9 mouse cellular contexts compared by ENCODE assay signal in genomic region chr17:27554062-27554960, GRCm38 (mm10). TPM values are rescaled to one million over a fixed set of nuclear protein-coding genes. Genes with fewer than 3 reads are reported as not detected.
DNase-seq lines count a peak whose midpoint lies in the region; ATAC-seq and TF ChIP-seq lines count a peak whose summit lies in the region.
"Had no signal": no experiment of that assay in that cellular context is flagged by ENCODE, and none has a peak within 500 bp of the region (broad histone marks: within the 10 kb centered on the region; RNA-seq: fewer than 3 reads in every experiment).

No protein-coding gene starts in this region.

- no peaks in the 10 kb centered on the region for H3K27me3 ChIP-seq in thymus, adult 2 months (ENCODE audit: control insufficient read depth, insufficient read depth, low read length)
- H3K27me3 ChIP-seq in limb, embryonic 14.5 days (ENCODE audit: control insufficient read depth, insufficient read depth, low read length) = no peaks in the 10 kb centered on the region
- no peaks in the 10 kb centered on the region for H3K27me3 ChIP-seq in stomach, postnatal 0 days (ENCODE audit: control insufficient read depth, insufficient read depth, low read length)

- 55% methylated on average over 20 of the region's 20 CpGs for WGBS in thymus, adult 2 months
- 44% methylated on average over 20 of the region's 20 CpGs for WGBS in limb, embryonic 14.5 days
- WGBS in stomach, postnatal 0 days = 63% methylated on average over 20 of the region's 20 CpGs

- no peak for ATAC-seq in limb, embryonic 14.5 days (ENCODE audit: low FRiP score, low read depth)
- ATAC-seq in stomach, postnatal 0 days (ENCODE audit: low FRiP score, low TSS enrichment) = no peak

- no peak for TF ChIP-seq CTCF in thymus, adult 2 months (IDR thresholded peaks at IDR 0.05; ENCODE audit: borderline replicate concordance, control insufficient read depth, extremely low read depth, insufficient read depth, low read length, poor library complexity)
- no peak for TF ChIP-seq CTCF in stomach, postnatal 0 days (IDR thresholded peaks at IDR 0.05; ENCODE audit: low read depth)

- peak overlapping the region; percentile 87 for H3K9ac ChIP-seq in limb, embryonic 14.5 days (ENCODE audit: low read depth, low read length, severe bottlenecking)
- H3K9ac ChIP-seq in stomach, postnatal 0 days (ENCODE audit: low read length) = peak overlapping the region; percentile 79; the same call in 1 of the 2 replicates

- H3K4me1 ChIP-seq in thymus, adult 2 months (replicated peaks; ENCODE audit: control insufficient read depth, insufficient read depth, low read length) = peaks cover 47% of the 10 kb centered on the region
- H3K4me1 ChIP-seq in limb, embryonic 14.5 days (ENCODE audit: control insufficient read depth, insufficient read depth, low read length) = peaks cover 23% of the 10 kb centered on the region
- H3K4me1 ChIP-seq in stomach, postnatal 0 days (replicated peaks; ENCODE audit: control insufficient read depth, insufficient read depth) = peaks cover 4% of the 10 kb centered on the region; the same call in 1 of the 2 replicates

- H3K4me3 ChIP-seq in thymus, adult 2 months (ENCODE audit: control insufficient read depth, insufficient read depth, low read length) = peak overlapping the region; percentile 53
- peak overlapping the region; percentile 81 for H3K4me3 ChIP-seq in limb, embryonic 14.5 days (replicated peaks; ENCODE audit: low read length)
- H3K4me3 ChIP-seq in stomach, postnatal 0 days (ENCODE audit: low read depth, low read length) = no peak overlapping the region

- TF ChIP-seq POLR2A in thymus, adult 2 months (IDR thresholded peaks at IDR 0.05; ENCODE audit: control insufficient read depth, extremely low read depth, insufficient read depth, low read length, poor library complexity) = no peak
- TF ChIP-seq POLR2A in limb, embryonic 14.5 days (IDR thresholded peaks at IDR 0.05; ENCODE audit: borderline replicate concordance, extremely low read depth, insufficient read depth, insufficient read length) = no peak

- H3K4me2 ChIP-seq in limb, embryonic 14.5 days (replicated peaks; ENCODE audit: low read depth, low read length, severe bottlenecking) = peak overlapping the region; percentile 82
- peak overlapping the region; percentile 94 for H3K4me2 ChIP-seq in stomach, postnatal 0 days (replicated peaks; ENCODE audit: low read depth)

- H3K36me3 ChIP-seq in thymus, adult 2 months (ENCODE audit: control insufficient read depth, insufficient read depth, low read length) = no peaks in the 10 kb centered on the region
- no peaks in the 10 kb centered on the region for H3K36me3 ChIP-seq in limb, embryonic 14.5 days (ENCODE audit: control insufficient read depth, insufficient read depth, low read length)
- no peaks in the 10 kb centered on the region for H3K36me3 ChIP-seq in stomach, postnatal 0 days (ENCODE audit: control insufficient read depth, insufficient read depth, low read length)

- intact Hi-C loops in left cerebral cortex, postnatal 25 days (cut with DNase I) = no loop called here

- no peak for TF ChIP-seq EP300 in stomach, postnatal 0 days (optimal IDR thresholded peaks at IDR 0.05)

- H3K27ac ChIP-seq in thymus, adult 2 months (ENCODE audit: control insufficient read depth, insufficient read depth, low read length) = peak overlapping the region; percentile 15
- H3K27ac ChIP-seq in limb, embryonic 14.5 days (replicated peaks; ENCODE audit: low read depth, low read length) = peak overlapping the region; percentile 97
- peak overlapping the region; percentile 92 for H3K27ac ChIP-seq in stomach, postnatal 0 days (replicated peaks)

- DNase-seq in embryo, embryonic 10.5 days (ENCODE audit: low spot score) = peak; percentile 50
- DNase-seq in embryo, embryonic 9.5 days (ENCODE audit: extremely low spot score) = no peak
- DNase-seq in thymus, adult 2 months = no peak
- DNase-seq in thymus, postnatal 10 days (ENCODE audit: low spot score in 2 of 2) = no peak
- DNase-seq in limb, embryonic 14.5 days (ENCODE audit: low spot score) = no peak
- no peak for DNase-seq in stomach, postnatal 0 days (ENCODE audit: low spot score)
- DNase-seq in cerebellum, postnatal 10 days = no peak
- no peak for DNase-seq in left cerebral cortex, postnatal 25 days (ENCODE audit: low spot score in 2 of 2)
- DNase-seq: cerebellum, postnatal 36 days had no signal

- no peaks in the 10 kb centered on the region for H3K9me3 ChIP-seq in limb, embryonic 14.5 days (ENCODE audit: control insufficient read depth, low read length)
- H3K9me3 ChIP-seq in stomach, postnatal 0 days (ENCODE audit: control insufficient read depth, low read length) = no peaks in the 10 kb centered on the region

RNA-seq across cellular contexts. Expression of gene Hmga1, which starts 2.0 kb away (rescaled TPM):
- polyA plus RNA-seq in thymus, adult 2 months (2012; rRNA removed) = 430 and 578 TPM in 2 replicates
- polyA plus RNA-seq in limb, embryonic 14.5 days (2012; rRNA removed) = 196 and 250 TPM in 2 replicates
- polyA plus RNA-seq in limb, embryonic 14.5 days (2014; fragmentation: Nextera tagmentation; extraction: Ambion mirVana) = 227 and 235 TPM in 2 replicates
- 71.1 and 78.4 TPM in 2 replicates for polyA plus RNA-seq in stomach, postnatal 0 days (2015; fragmentation: Nextera tagmentation; extraction: Ambion mirVana)
- total RNA-seq in left cerebral cortex, postnatal 25 days (2021) = 10 to 100 TPM; 47.6 to 52.8 TPM

RNA-seq across cellular contexts. Expression of gene AI413582, which starts 11.2 kb away (rescaled TPM):
- polyA plus RNA-seq in thymus, adult 2 months (2012; rRNA removed) = 89.4 and 120 TPM in 2 replicates
- polyA plus RNA-seq in limb, embryonic 14.5 days (2012; rRNA removed) = 24.1 and 28.0 TPM in 2 replicates
- polyA plus RNA-seq in limb, embryonic 14.5 days (2014; fragmentation: Nextera tagmentation; extraction: Ambion mirVana) = 31.4 and 31.9 TPM in 2 replicates
- 37.1 and 37.7 TPM in 2 replicates for polyA plus RNA-seq in stomach, postnatal 0 days (2015; fragmentation: Nextera tagmentation; extraction: Ambion mirVana)
- 10 to 100 TPM; 92.9 to 97.4 TPM for total RNA-seq in left cerebral cortex, postnatal 25 days (2021)

RNA-seq across cellular contexts. Expression of gene Grm4, which starts 33.1 kb away (rescaled TPM):
- polyA plus RNA-seq in thymus, adult 2 months (2012; rRNA removed) = 1.5 and 1.9 TPM in 2 replicates
- polyA plus RNA-seq in limb, embryonic 14.5 days (2012; rRNA removed) = 1.6 and 2.2 TPM in 2 replicates
- polyA plus RNA-seq in limb, embryonic 14.5 days (2014; fragmentation: Nextera tagmentation; extraction: Ambion mirVana) = 0.75 and 1.0 TPM in 2 replicates
- 0.16 TPM in 2 replicates for polyA plus RNA-seq in stomach, postnatal 0 days (2015; fragmentation: Nextera tagmentation; extraction: Ambion mirVana)
- 10 to 100 TPM; 21.1 to 30.4 TPM for total RNA-seq in left cerebral cortex, postnatal 25 days (2021)

Comparison
In these comparisons a context has a peak if more than half of its experiments do, and no peak if none do; other contexts are left out.
1. H3K27ac ChIP-seq: peak in every context shown above with its lines; median percentile 97 in limb, embryonic 14.5 days; 92 in stomach, postnatal 0 days; 15 in thymus, adult 2 months.